Mouse (Mus musculus) C2C12 (cell line): ENCODE results near the gene Rnf148.

Experiments
- CEBPB ChIP-seq: IDR thresholded peaks from one replicate; pipeline ENCODE4 v1.6.1; 2011; ENCODE audit warnings: low read depth, mild to moderate bottlenecking, control low read depth, moderate library complexity
- CTCF ChIP-seq: IDR thresholded peaks from one replicate; pipeline ENCODE4 v1.5.1; 2011; ENCODE audit not compliant: control insufficient read depth, insufficient read depth, insufficient read length

DNA sequence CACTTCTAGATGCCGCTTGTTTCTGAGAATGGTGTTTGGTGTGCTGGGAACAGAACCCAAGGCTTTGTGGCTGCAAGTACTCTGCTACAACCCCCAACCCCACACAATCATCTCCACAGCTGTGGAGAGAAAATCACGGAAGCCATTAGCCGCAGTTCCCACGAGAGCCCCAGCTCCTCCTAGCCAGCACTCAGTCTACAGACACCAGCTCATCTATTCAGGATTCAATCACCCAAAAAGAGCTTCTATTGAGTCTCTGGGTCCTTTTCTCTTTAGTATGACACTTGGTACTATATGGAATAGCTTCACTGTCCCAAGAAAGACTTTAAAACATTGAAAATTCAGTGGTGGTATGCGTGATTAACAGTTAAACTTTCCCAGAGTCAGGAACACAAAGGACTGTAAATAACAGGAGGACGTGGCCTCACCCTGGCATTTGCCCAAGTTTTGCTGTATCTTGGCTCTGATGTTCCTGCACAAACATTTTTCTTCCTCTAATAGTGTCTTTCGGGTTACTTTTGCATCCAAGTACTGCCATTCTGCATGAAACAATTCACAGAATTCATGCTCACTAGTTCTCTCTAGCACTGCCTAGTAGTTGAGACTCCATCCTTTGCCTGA is 7.2 kb downstream of the Rnf148 start:
- no peak for TF ChIP-seq CTCF
- no peak for TF ChIP-seq CEBPB
